Mouse (Mus musculus): ENCODE measurements around the gene Sema3b. TPM values are rescaled to one million over a fixed set of nuclear protein-coding genes. Genes with fewer than 3 reads are reported as not detected.

Gene Sema3b
- polyA plus RNA-seq, 1 experiment = not detected

GRCm38 (mm10) chr9:107618098-107618497 is 9.1 kb upstream of the Sema3b start:
- TF ChIP-seq GATA1 (IDR thresholded peaks at IDR 0.05; ENCODE audit: borderline replicate concordance, low read length) (no peak), FLI1 (IDR thresholded peaks at IDR 0.05; ENCODE audit: low read length) (no peak)

DNA sequence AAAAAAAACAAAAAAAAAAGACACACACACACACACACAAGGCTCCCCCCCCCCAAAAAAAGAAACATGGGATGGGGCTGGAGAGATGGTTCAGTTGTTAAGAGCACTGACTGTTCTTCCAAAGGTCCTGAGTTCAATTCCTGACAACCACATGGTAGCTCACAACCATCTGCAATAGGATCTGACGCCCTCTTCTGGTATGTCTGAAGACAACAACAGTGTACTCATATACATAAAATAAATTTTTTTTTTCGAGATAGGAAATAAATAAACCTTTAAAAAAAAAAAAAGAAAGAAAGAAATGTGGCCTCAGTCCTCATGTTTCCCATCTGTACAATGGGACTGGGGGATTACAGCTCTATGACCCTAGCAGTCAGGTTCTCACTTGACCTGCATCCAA is 8.4 kb upstream of the Sema3b start:
- no peaks in the 10 kb centered on the region for H3K9me3 ChIP-seq
- H3K4me3 ChIP-seq (replicated peaks) = no peak overlapping the region
- TF ChIP-seq FLI1 (IDR thresholded peaks at IDR 0.05; ENCODE audit: low read length) (no peak), GATA1 (IDR thresholded peaks at IDR 0.05; ENCODE audit: borderline replicate concordance, low read length) (no peak)
- H3K36me3 ChIP-seq (replicated peaks; ENCODE audit: low read length) = peaks cover 83% of the 10 kb centered on the region
- H3K27me3 ChIP-seq (replicated peaks) = no peaks in the 10 kb centered on the region
- H3K4me1 ChIP-seq = peaks cover 35% of the 10 kb centered on the region

More at GRCm38 (mm10) chr9:107618098-107618497, 9.1 kb upstream of the Sema3b start:
- Histone ChIP-seq H3K4me1 (peaks cover 36% of the 10 kb centered on the region), H3K9me3 (no peaks in the 10 kb centered on the region), H3K36me3 (replicated peaks; ENCODE audit: low read length) (peaks cover 89% of the 10 kb centered on the region), H3K27me3 (replicated peaks) (no peaks in the 10 kb centered on the region), H3K4me3 (replicated peaks) (no peak overlapping the region)

DNA sequence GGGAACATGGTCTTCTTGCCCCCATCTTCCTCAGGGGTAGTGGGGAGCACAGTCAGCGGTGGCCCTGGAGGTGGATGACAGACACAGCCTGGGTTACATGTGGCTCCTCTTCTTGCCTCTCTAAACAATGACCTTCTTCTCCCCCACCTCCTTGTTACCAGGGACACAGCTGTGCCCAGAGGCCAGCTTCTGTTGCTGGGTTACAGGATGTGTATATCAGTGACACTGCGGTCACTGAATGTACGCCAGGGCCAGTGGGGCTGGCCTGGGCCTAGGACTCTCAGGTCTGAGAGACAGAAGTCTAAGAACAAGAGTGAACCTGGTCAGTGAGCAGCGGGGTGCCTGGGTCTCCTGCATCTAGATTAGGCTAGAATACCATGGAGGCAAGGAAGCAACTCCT is 6.0 kb upstream of the Sema3b start:
- H3K36me3 ChIP-seq (replicated peaks; ENCODE audit: low read length) = peaks cover 62% of the 10 kb centered on the region
- no peak overlapping the region for H3K4me3 ChIP-seq (replicated peaks)
- H3K27me3 ChIP-seq (replicated peaks) = no peaks in the 10 kb centered on the region
- H3K4me1 ChIP-seq = peaks cover 48% of the 10 kb centered on the region
- no peak for TF ChIP-seq FLI1 (IDR thresholded peaks at IDR 0.05; ENCODE audit: low read length)
- TF ChIP-seq GATA1 (IDR thresholded peaks at IDR 0.05; ENCODE audit: borderline replicate concordance, low read length) = no peak
- no peaks in the 10 kb centered on the region for H3K9me3 ChIP-seq

GRCm38 (mm10) chr9:107612945-107613569 is 4.0 kb upstream of the Sema3b start:
- Histone ChIP-seq H3K4me3 (replicated peaks) (peak overlapping the region; percentile 91), H3K36me3 (replicated peaks; ENCODE audit: low read length) (peaks cover 42% of the 10 kb centered on the region), H3K27me3 (replicated peaks) (peaks cover 6% of the 10 kb centered on the region), H3K9me3 (no peaks in the 10 kb centered on the region), H3K4me1 (peaks cover 59% of the 10 kb centered on the region)
- TF ChIP-seq FLI1 (IDR thresholded peaks at IDR 0.05; ENCODE audit: low read length) = no peak
- TF ChIP-seq GATA1 (IDR thresholded peaks at IDR 0.05; ENCODE audit: borderline replicate concordance, low read length) = no peak

- H3K4me3 ChIP-seq (replicated peaks) = peak overlapping the region; percentile 91
- H3K9me3 ChIP-seq = no peaks in the 10 kb centered on the region
- peaks cover 9% of the 10 kb centered on the region for H3K27me3 ChIP-seq (replicated peaks)
- no peak for TF ChIP-seq GATA1 (IDR thresholded peaks at IDR 0.05; ENCODE audit: borderline replicate concordance, low read length)
- no peak for TF ChIP-seq FLI1 (IDR thresholded peaks at IDR 0.05; ENCODE audit: low read length)
- H3K36me3 ChIP-seq (replicated peaks; ENCODE audit: low read length) = peaks cover 37% of the 10 kb centered on the region
- peaks cover 59% of the 10 kb centered on the region for H3K4me1 ChIP-seq
Measured at GRCm38 (mm10) chr9:107612191-107612944, 3.3 kb upstream of the Sema3b start.

GRCm38 (mm10) chr9:107611456-107612190 is 2.6 kb upstream of the Sema3b start:
- peaks cover 31% of the 10 kb centered on the region for H3K36me3 ChIP-seq (replicated peaks; ENCODE audit: low read length)
- no peaks in the 10 kb centered on the region for H3K9me3 ChIP-seq
- H3K27me3 ChIP-seq (replicated peaks) = peaks cover 15% of the 10 kb centered on the region
- TF ChIP-seq FLI1 (IDR thresholded peaks at IDR 0.05; ENCODE audit: low read length) (no peak), GATA1 (IDR thresholded peaks at IDR 0.05; ENCODE audit: borderline replicate concordance, low read length) (no peak)
- peak overlapping the region; percentile 91 for H3K4me3 ChIP-seq (replicated peaks)
- peaks cover 63% of the 10 kb centered on the region for H3K4me1 ChIP-seq

GRCm38 (mm10) chr9:107609433-107609830 is 403 bp upstream of the Sema3b start:
- H3K4me1 ChIP-seq = peaks cover 62% of the 10 kb centered on the region
- TF ChIP-seq FLI1 (IDR thresholded peaks at IDR 0.05; ENCODE audit: low read length) (no peak), GATA1 (IDR thresholded peaks at IDR 0.05; ENCODE audit: borderline replicate concordance, low read length) (no peak)

DNA sequence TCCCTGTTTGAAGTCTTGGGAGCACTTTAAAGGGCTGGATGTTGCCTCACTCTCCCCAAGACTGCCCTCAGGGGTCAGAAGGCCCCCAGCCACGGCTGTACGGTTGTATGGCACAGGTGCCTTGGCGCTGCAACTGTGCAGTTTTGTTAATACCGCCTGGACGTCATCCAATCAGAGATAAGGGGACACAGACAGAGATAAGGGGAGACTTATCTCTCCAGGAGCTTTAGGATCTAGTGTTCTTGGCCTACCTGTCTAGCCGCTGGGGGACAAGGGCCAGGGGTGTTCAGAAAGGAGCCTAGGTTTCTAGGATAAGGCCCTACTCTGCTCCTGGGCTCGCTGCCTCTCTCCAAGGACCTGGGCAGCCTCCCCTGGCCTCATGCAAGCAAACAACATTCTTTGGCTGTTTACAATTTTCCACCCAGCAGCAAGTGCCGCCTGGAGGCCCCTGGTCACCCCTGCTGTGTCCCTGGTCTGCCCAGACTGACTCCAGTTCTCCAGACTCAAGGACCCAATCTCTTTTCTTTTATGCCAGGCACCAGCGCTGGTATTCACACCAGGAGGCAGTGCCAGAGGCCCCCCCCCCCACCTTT is 1.3 kb downstream of the Sema3b start:
- no peak for TF ChIP-seq FLI1 (IDR thresholded peaks at IDR 0.05; ENCODE audit: low read length)
- TF ChIP-seq GATA1 (IDR thresholded peaks at IDR 0.05; ENCODE audit: borderline replicate concordance, low read length) = no peak
- Histone ChIP-seq H3K4me3 (replicated peaks) (no peak overlapping the region), H3K4me1 (peaks cover 57% of the 10 kb centered on the region), H3K27me3 (replicated peaks) (peaks cover 40% of the 10 kb centered on the region), H3K9me3 (no peaks in the 10 kb centered on the region), H3K36me3 (replicated peaks; ENCODE audit: low read length) (no peaks in the 10 kb centered on the region)

More at GRCm38 (mm10) chr9:107609433-107609830, 403 bp upstream of the Sema3b start:
- H3K4me3 ChIP-seq (replicated peaks) = no peak overlapping the region
- H3K36me3 ChIP-seq (replicated peaks; ENCODE audit: low read length) = peaks cover 9% of the 10 kb centered on the region
- peaks cover 30% of the 10 kb centered on the region for H3K27me3 ChIP-seq (replicated peaks)
- H3K9me3 ChIP-seq = no peaks in the 10 kb centered on the region

DNA sequence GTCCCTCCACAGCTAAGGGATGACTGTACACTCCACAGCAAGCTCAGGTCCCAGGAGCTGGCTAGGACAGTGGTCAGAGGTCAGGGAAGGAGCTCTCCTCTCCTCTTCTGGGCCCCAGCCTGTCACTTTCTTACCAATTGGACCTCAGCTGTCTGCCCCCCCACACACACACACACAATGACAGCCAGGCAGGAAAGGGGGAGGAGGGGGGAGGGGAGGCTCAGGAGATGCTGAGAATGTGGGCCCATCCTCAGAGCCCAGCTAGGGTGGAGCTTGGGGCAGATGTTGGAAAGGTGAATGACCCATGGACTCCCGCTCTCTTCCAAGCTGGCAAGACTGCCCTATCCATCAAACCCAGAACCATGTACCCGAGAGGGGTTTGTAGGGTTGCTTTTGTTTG is 2.0 kb downstream of the Sema3b start:
- TF ChIP-seq GATA1 (IDR thresholded peaks at IDR 0.05; ENCODE audit: borderline replicate concordance, low read length) (no peak), FLI1 (IDR thresholded peaks at IDR 0.05; ENCODE audit: low read length) (no peak)
- peaks cover 60% of the 10 kb centered on the region for H3K4me1 ChIP-seq

More for the DNA sequence above, 2.0 kb downstream of the Sema3b start:
- no peaks in the 10 kb centered on the region for H3K36me3 ChIP-seq (replicated peaks; ENCODE audit: low read length)
- no peaks in the 10 kb centered on the region for H3K9me3 ChIP-seq
- H3K4me3 ChIP-seq (replicated peaks) = peak overlapping the region; percentile 8
- H3K27me3 ChIP-seq (replicated peaks) = peaks cover 40% of the 10 kb centered on the region
